Mouse (Mus musculus): ENCODE measurements around the gene Ggt6.
"Not testable (repeated sequence)": the region's sequence is repeated elsewhere in the genome, so short reads cannot be mapped to it uniquely, and the experiment has no call there.

Ggt6 gene

DNA sequence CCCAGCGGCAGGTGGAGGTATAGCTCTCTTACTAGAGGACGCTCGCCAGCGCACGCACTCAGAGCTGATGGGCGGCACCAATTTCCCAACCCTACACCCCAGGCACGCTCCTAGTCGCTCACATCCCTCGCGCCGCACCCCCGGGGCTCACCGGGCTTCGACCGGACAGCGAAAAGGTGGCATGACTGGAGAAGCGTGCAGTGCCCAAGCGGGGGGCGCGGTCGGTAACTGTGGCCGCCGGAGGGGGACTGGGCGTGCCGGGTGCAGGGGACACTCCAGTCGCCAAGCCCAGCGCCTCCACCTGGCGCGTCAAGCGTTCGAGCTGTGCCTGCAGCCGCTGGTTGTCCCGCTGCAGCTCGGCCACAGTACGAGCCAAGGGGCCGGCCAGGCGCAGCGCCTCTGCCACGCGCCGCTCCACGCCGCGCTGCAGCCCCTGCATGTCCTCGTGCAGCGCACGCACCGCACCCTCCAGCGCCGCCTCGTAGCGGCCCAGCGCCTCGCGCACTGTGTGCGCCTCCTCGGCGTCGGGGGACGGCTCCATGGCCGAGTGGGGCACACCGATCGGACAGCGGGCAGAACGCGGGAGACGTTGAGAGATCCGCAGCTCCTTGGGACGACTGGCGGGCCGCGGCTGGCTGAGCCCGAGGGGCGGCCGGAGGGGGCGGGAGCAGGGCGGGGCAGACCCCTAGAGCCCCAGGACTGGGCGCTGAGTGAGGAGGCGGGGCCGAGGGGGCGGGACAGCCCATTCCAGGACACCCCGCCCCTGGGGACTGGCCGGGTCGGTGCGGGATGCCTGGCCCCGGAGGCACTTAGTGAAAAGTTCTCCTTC, 24.0 kb upstream of the Ggt6 start, which contains the start of gene Smtnl2:
Gene Smtnl2, minus strand, starts transcription at position 621 of the 829 bp plus-strand sequence.
- DNase-seq (ENCODE audit: low read depth): no peak

DNA sequence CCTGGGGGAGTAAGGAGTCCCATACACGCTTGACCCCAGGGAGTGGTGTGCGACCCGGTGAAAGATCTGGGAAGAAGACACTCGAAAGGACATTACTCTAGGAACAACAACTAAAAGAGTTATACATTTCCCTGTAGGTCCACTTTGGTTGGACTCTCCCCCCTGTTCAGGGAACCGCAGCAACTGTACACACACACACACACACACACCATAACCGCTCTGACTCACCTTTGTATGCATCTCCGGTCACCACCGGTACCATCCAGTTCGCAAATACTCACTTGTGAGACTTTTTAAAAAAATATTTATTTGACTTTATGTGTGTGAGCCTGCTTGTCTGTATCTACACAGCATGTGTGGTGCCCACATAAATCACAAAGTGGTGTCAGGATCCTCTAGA, 23.4 kb upstream of the Ggt6 start:
- no peak for DNase-seq (ENCODE audit: low read depth)

- no peak for DNase-seq (ENCODE audit: low read depth)
These were observed 22.3 kb upstream of the Ggt6 start for GRCm38 (mm10) chr11:72413016-72413415.

GRCm38 (mm10) chr11:72413601-72414190, 21.6 kb upstream of the Ggt6 start:
- no peak for DNase-seq (ENCODE audit: low read depth)

DNA sequence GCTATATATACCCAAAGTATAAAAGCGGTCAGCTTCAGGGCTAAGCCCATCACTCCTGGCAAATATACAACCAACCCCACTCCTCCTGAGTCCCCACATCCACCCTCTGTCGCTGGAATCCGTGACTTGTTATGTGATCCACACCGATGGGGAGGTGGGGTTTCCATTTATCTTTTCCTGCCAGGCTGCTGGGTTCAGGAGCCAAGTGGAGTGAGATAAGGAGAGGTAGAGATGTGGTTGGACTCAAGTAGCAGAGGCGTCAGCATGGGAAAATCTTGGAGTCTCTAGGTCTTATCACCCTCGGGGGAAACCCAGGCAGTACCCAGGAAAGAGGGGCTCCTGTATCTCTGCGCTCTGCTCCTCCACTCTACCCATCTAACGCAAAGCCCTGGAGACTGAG, 20.2 kb upstream of the Ggt6 start:
- DNase-seq (ENCODE audit: low read depth): no peak

GRCm38 (mm10) chr11:72416666-72417065, 18.7 kb upstream of the Ggt6 start:
- DNase-seq (ENCODE audit: low read depth): no peak

- DNase-seq (ENCODE audit: low read depth): no peak
These were observed 17.9 kb upstream of the Ggt6 start for GRCm38 (mm10) chr11:72417376-72417775.

- DNase-seq (ENCODE audit: low read depth): no peak
These were observed 17.1 kb upstream of the Ggt6 start for GRCm38 (mm10) chr11:72418227-72418626.

GRCm38 (mm10) chr11:72419006-72419405, 16.3 kb upstream of the Ggt6 start:
- no peak for DNase-seq (ENCODE audit: low read depth)

GRCm38 (mm10) chr11:72420460-72421122, 14.7 kb upstream of the Ggt6 start:
- DNase-seq (ENCODE audit: low read depth): no peak

- peak; percentile 87 for DNase-seq (ENCODE audit: low read depth)
These were observed 13.6 kb upstream of the Ggt6 start for GRCm38 (mm10) chr11:72421518-72422278.

DNA sequence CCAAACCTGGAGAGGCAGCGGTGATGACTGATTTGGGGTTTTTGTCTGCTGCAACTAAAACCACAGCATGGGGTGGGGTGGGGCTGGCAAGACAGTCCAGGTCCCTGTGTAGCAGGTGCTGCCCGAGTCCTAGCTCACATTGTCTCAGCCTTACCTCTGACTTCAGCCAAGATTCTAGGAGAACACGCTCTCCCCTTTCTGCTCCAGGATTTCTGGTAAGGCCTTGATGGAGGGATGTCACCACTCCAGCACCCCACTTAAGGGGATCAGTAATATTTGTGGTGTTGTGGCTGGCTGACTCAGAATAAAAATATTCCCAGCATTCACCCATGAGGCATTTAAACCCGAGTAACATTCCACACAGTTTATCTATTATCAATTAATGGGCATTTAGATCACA, 11.6 kb upstream of the Ggt6 start:
- DNase-seq (ENCODE audit: low read depth): no peak

DNA sequence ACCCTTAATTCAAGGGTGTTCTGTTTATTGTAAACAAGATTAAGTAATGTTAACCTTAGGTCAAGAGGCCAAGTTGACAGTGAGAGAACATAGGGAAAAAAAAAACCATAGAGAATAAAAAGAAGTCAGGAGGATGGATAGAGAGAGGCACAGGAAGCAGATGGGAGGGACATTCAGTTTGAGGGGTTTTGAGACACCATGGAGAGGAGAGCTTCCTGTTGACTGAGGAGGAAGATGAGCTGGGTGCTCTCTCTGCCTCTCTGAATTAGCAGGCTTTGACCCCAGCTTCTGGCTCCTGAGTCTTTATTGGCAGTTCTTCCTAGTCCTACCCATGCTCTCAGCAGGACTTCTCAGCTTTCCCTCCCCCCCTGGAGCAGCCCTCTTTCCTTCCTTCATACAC, 10.1 kb upstream of the Ggt6 start:
- no peak for DNase-seq (ENCODE audit: low read depth)

DNA sequence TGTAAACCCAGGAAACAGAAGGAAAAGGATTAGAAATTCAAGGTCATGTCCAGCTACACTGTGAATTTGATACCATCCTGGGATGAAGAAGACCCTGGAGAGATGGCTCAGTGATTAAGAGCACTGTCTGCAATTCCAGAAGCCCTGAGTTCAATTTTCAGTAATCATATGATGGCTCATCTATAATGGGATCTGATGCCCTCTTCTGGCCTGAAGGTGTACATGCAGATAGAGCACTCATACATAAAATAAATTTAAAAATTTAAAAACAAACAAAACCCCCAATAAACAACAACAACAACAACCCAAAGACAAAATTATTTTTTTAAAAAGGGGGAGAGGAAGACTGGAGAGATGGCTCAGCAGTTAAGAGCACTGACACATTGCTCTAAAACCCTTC, 8.4 kb upstream of the Ggt6 start:
- peak; percentile 29 for DNase-seq (ENCODE audit: low read depth)

- peak; percentile 94 for DNase-seq (ENCODE audit: low read depth)
These were observed 6.6 kb upstream of the Ggt6 start for GRCm38 (mm10) chr11:72428694-72429093.

GRCm38 (mm10) chr11:72429288-72429690, 6.0 kb upstream of the Ggt6 start:
- peak; percentile 95 for DNase-seq (ENCODE audit: low read depth)

DNA sequence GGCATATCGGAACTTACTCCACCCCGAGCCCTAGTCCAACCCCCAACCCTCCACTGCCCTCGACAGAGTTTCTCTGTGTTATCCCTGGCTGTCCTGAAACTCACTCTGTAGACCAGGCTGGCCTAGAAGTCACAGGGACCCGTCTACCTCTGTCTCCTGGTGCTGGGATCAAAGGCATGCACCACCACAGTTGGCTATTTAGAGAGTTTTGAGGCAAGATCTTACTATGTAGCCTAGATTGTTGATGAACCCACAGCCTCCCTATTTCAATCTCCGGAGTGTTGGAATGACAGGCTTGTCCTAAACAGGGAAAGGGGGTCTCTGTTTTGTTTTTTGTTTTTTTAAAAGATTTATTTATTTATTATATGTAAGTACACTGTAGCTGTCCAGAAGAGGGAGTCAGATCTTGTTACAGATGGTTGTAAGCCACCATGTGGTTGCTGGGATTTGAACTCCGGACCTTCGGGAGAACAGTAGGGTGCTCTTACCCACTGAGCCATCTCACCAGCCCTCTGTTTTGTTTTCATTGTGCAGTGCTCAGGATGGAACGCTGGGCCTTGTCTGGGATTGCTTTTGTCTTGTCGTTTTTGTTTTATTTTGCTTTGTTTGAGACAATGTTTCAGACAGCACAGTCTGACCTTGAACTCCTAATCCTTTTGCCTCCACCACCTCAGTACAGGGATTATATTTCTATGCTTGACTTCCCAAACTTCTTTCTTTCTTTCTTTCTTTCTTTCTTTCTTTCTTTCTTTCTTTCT, 4.8 kb upstream of the Ggt6 start:
- DNase-seq (ENCODE audit: low read depth): not testable (repeated sequence)

GRCm38 (mm10) chr11:72435694-72436045, 344 bp downstream of the Ggt6 start:
- DNase-seq (ENCODE audit: low read depth): no peak

- no peak for DNase-seq (ENCODE audit: low read depth)
These were observed 945 bp downstream of the Ggt6 start for GRCm38 (mm10) chr11:72436271-72436670.

- DNase-seq (ENCODE audit: low read depth): no peak
These were observed 1.7 kb downstream of the Ggt6 start for GRCm38 (mm10) chr11:72436756-72437650.

DNA sequence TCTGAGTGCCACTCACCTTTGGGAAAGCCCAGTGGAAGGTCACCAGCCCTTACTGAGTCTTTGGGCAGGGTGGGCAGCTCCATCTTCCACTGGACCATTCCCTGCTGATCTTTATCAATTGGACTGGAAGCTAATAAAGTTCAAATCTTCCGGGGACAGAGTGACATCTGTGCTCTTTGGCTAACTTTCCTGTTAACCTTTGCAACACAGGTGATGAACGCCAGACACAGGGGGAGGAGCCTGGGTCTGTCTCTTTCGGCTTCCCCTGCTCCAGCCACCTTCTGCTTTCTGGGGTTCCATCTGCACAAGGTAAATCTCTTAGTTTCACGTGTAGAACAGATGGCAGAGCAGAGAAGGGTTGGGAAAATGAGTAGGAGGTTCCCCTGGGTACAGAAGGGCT, 3.1 kb downstream of the Ggt6 start:
- DNase-seq (ENCODE audit: low read depth): no peak

Data from 416B (cell line).